Mouse (Mus musculus) yolk sac, embryonic 10.5 days (tissue): ENCODE results near the gene Tbc1d8b.

ENCODE experiments used
- DNase-seq: peaks from one replicate; pipeline ENCODE4 v3.0.0-alpha.2; 2017; ENCODE audit warnings: low spot score

The Tbc1d8b gene

GRCm38 (mm10) chrX:139779401-139779800 lies 94.6 kb downstream of the Tbc1d8b start:
- DNase-seq: no peak

GRCm38 (mm10) chrX:139780988-139781387 lies 96.2 kb downstream of the Tbc1d8b start:
- DNase-seq: no peak

GRCm38 (mm10) chrX:139781563-139781962 lies 96.8 kb downstream of the Tbc1d8b start:
- peak; percentile 32 for DNase-seq

- no peak for DNase-seq
These were observed 97.7 kb downstream of the Tbc1d8b start, which contains the start of gene Ripply1 for GRCm38 (mm10) chrX:139782278-139783044. TSS of gene Ripply1 (minus strand) at chrX:139782353.

GRCm38 (mm10) chrX:139783045-139783422 lies 98.2 kb downstream of the Tbc1d8b start:
- no peak for DNase-seq

- DNase-seq: no peak
These were observed 101.0 kb downstream of the Tbc1d8b start for GRCm38 (mm10) chrX:139785764-139786163.

- no peak for DNase-seq
These were observed 109.5 kb downstream of the Tbc1d8b start for GRCm38 (mm10) chrX:139794072-139794845.

GRCm38 (mm10) chrX:139796037-139796436 lies 111.2 kb downstream of the Tbc1d8b start:
- no peak for DNase-seq

GRCm38 (mm10) chrX:139797875-139798274 lies 113.1 kb downstream of the Tbc1d8b start:
- no peak for DNase-seq

GRCm38 (mm10) chrX:139799953-139800352 lies 115.2 kb downstream of the Tbc1d8b start:
- peak; percentile 68 for DNase-seq

- no peak for DNase-seq
These were observed 115.6 kb downstream of the Tbc1d8b start, which contains the start of gene Cldn2 for GRCm38 (mm10) chrX:139800406-139800878. TSS of gene Cldn2 (plus strand) at chrX:139800828.
